Mouse (Mus musculus): ENCODE measurements at regions not wholly inside any gene's neighbourhood (a gene's known extent, or its start where the extent isn't known, plus 50 kb on each side); places are given as distances from the start of the nearest gene placed in this dataset.
"Not testable (repeated sequence)": the region's sequence is repeated elsewhere in the genome, so short reads cannot be mapped to it uniquely, and the experiment has no call there.

DNA sequence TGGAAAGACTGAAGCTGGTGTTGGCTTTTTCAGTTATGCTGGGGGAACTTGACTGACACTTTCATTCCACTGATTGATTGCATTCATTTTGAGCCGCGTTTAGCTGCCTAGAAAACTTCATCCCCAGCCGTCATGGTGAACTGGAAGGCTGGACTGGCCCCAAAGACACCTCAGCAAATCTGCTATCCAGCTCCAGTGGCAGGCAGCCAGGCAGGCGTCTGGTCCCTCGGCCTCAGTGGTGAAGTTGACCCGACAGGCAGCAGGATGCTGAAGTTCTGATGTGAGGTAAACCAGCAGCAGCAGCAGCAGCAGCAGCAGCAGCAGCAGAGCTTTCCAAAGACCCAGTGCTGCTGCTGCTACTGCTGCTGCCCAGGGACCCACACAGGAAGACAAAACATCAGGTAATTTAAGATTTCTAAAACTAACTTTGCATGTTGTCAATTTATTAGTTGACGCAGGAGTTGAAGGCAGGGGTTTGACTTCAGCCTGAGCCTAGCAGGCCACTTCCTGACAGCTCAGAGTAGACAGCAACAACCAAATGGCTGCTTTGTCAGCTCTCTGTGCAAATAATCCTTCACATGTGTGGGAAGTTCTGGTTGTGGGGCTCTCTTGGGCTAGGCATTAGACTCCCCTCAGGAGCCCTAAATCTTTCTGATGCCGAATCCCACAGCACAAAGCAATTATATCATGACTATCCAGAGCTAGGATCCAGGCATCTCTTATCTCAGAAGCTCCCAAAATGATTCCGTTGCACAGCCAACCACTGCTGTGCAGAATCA is 200.4 kb upstream of the Nhs start:
- no peak for DNase-seq (ENCODE audit: low spot score in 2 of 2)

DNA sequence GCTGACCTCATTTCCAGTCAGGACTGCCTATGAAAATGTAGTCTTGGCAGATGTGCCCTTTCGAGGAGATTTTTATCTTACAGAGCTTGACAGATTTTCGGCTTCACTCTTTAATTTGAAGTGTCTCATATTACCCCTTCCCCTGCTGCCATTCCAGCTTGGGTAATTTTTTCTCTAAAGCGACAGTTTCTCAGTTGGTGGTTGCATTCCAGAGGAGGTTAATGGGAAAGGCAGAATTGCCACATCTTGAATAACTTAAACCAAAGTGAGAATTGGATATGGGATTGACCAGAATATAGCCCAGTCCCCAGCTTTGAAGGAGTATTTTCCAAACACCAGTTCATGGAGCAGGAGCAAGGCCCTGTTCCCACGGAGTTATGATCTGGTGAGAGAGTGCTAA is 188.8 kb upstream of the Nhs start:
- no peak for DNase-seq (ENCODE audit: low spot score in 2 of 2)

DNA sequence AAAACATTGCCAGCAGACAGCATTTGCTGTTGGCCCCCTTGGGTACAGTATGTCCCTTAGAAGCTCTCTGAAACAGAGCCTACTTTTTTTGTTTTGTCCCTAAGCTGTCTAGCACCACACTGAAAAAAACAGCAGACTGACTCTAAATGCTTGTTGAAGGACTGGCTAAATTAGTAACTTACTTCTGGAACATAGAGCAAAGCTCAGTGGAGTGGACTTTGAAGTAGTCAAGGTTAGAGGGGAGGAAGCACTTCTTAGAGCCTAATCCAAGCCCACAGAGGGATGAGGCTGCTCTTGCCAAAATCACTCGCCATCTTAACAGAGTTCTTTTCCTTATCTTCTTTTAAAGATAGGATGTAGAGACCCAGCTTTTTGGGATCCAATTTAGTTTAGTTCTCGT is 188.4 kb upstream of the Nhs start:
- no peak for DNase-seq (ENCODE audit: low spot score in 2 of 2)

DNA sequence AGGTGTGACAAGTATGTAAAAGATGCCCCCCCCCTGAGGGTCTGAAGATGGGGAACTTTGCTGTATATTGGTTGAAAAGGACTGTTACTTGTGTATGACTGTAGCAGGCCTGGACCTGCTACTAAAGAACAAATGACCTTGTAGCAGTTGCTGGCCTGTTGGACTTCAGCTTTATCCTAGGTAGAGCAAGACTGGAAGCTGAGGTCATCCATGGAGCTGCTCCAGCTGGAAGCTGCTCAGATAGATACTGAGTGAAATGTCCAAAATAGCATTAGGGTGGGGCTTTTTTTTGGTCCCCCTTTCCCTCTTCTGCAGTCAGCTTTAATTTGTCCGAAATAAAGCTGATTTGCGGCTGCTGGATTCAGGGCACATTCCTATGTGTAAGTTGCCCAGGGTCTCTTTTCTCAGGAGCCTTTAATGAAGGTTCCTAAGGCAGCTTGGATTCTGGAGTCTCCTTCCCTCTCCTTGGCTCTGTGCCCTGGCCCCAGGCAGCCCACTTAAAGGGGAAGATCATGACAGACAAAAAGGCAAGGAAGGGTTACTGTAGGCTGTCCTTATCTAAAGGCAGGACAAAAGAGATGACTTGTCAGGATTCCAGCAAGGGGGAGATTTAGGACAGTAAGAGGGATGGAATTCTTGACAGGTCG is 186.1 kb upstream of the Nhs start:
- DNase-seq (ENCODE audit: low spot score in 2 of 2): no peak

DNA sequence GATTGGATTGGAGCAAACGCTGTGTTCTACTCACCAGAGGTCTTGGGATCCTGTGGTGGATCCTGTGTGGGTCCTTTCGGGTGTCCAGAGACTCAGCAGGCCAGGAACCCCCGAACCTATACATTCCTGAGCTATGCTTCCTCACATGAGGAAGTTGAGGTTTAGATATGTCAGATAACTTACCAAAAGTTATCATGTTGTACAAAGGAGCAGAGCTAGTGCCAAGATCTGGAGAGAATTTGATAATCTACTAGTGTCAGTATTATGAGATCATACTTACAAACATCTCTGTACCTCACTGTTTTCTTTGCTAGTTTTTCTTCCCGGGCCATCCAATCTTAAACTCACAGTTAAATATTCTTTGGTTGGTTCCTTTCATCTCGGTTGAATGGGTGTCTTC is 172.6 kb upstream of the Nhs start:
- DNase-seq (ENCODE audit: low spot score in 2 of 2): no peak

DNA sequence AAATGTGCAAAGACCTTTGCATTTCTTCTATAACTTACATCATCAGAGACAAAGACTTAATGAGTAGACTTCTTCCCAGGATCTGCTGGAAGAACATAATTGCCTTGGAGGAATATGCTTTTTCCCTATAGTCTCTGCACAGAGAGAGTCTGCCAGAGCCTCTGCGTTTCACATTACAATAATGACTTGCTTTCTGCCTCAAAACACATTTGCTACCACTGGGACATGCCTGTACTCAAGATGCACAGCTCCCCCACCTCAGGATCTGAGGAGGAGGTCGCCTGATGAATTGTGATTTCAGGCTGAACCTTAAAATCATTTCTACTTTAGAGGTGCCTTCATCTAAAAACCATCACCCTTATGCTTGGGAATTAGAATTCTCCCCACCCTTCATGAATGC is 148.1 kb upstream of the Nhs start:
- no peak for DNase-seq (ENCODE audit: low spot score in 2 of 2)

DNA sequence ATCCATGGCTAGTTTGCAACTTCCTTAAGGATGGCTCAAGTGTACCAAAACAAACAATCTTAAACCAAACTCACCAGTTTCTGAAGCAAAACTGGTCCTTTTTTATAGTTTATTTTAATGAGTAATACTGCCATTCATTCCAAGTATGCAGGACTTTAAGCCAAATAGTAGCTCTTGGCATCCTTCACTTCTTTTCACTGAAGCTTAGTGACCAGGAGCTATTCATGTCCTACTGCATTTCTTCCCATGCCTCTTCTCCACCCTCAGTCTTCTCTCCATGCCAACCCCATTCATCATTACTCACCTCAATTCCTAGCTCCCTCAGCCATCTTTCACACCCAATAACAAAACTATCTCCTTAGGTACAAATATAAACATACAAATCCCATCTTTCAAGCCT is 144.6 kb upstream of the Nhs start:
- no peak for DNase-seq (ENCODE audit: low spot score in 2 of 2)

DNA sequence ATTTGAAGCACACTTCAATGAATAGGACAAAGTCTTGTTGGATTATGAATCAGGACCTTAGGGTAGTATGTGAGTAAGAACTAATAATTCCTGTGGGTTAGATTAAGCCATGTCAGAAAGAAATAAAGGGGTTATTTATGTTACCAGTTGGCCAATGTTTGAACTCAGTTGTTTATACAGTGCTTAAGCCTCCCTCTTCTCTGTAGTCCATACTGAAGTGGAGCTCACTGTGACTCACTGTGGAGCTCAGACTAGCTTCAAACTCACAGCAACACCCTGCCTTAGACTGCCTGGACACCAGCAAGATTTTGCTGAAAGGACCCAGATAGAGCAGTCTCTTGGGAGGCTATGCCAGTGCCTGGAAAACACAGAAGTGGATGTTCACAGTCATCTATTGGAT is 143.3 kb upstream of the Nhs start:
- DNase-seq (ENCODE audit: low spot score in 2 of 2): no peak

DNA sequence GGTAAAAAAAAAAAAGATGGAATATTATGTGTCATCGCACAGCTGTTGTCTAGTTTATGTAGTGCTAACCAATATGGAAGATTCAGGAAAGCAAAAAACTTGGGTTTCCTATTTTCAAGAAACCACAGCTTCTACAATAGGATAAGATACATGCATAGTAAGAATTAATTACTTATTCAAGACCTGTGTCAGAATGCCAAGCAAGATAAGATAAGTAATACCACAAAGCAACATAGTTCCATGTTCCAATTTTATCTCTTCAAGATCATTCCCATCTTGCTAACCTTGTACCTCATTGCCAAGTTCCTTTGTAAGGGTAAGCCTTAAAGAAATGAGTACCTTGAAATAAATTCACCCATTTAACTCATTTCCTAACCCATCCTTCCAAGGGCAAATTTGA is 131.7 kb upstream of the Nhs start:
- DNase-seq (ENCODE audit: low spot score in 2 of 2): no peak

DNA sequence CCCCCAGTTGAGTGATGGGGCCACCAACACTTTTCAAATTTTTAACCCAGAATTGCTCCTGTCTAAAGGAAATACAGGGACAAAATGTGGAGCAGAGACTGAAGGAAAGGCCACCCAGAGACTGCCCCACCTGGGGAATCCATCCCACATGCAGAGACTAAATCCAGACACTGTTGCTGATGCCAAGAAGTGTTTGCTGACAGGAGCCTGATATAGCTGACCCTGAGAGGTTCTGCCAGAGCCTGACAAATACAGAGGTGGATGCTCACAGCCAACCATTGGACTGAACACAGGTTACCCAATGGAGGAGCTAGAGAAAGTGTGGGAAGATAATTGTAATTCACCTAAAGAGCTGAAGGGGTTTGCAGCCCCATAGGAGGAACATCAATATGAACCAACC is 126.6 kb upstream of the Nhs start:
- not testable (repeated sequence) for DNase-seq (ENCODE audit: low spot score in 2 of 2)

DNA sequence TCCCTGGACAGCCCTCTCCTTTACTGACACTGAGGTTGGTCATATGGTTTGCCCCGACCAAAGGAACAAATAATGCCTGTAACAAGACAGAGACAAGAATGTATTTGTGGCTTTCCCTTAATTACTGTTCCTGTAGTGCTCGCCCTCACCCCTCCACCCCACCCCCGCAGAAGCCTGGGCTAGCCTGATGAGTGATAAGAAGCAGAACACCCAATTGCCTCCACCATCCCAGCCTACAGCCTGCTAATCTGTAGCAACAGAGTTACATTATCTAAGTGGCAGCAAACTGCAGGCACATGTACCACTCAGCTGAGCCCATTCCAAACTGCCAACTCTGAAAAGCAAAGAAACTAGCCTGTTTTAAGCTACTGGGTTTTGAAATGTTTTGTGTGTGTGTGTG is 124.7 kb upstream of the Nhs start:
- DNase-seq (ENCODE audit: low spot score in 2 of 2): no peak

DNA sequence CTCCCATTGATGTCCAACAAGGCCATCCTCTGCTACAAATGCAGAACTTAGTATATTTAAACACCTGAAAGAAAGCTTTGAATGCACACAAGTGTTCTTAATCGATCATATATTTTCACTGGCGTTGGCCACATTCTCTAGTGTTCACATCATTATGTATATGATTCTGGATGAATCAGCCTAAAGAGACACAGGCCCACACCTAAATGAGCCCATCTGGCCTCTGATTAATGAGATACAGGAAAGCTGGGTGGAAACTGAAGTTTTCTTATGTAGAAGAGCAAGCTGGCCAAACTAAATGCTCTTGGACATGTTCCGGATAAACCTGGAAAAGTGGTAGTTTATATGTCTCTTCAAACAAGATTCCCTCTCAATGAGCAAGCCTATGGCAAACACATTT is 123.2 kb upstream of the Nhs start:
- DNase-seq (ENCODE audit: low spot score in 2 of 2): no peak

DNA sequence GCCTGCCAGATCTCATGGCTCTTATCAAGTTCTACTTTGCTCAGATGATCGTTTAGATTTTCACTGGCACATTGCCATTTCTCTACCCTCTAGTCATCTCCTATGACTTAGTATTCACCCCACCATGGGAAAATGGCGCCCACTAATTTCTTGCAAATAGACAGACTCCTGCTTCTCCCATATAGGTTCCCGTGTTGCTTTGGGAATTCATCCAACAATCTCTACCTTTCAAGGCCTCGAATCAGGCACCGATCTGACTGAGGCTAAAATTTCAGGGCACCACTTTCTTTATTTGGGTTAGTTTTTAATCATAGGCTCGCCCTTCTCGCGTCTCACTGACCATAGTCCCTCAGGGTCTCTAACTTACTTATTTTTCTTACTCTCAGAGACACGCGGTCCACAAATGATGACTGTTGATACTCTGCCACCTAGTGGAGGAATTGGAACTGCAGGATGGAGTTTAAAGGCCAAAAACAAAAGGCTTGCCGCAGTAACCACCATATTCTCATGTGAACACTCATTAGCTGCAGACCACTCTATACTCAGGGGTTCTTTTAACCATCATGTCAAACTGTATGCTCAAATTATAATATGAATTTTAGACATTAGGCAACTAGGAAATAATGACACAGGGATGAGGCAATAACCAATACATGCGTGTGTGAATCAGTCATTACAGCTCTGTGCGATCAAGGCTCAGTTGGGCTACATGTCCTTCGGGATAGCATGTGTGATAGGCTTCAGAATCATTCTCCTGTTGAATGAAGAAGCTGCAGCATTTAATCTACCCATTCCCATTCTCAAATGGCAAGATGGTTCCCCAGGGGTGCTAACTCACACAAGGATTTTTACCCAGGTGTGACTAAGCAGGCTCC is 119.5 kb upstream of the Nhs start:
- DNase-seq (ENCODE audit: low spot score in 2 of 2): peak in 1 of 2 experiments; percentile 23

DNA sequence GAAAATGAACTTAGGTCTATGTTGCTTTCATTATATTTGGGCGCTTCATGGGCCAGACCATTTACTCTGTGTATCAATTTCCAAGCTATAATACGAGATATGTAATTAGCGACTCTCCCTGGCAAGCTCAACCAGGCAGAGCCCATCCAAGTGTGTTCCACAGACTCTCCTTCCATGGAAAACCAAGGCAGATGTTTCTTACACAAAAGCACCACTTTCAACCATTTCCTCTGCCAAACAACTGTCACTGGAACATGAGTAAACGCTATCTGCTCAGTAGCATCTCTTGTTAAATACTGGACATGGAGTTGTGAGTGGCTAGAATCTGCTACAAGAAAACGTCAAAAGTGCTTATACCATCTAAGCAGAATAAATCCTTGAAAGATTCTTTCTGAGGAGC is 115.1 kb upstream of the Nhs start:
- DNase-seq (ENCODE audit: low spot score in 2 of 2): no peak

DNA sequence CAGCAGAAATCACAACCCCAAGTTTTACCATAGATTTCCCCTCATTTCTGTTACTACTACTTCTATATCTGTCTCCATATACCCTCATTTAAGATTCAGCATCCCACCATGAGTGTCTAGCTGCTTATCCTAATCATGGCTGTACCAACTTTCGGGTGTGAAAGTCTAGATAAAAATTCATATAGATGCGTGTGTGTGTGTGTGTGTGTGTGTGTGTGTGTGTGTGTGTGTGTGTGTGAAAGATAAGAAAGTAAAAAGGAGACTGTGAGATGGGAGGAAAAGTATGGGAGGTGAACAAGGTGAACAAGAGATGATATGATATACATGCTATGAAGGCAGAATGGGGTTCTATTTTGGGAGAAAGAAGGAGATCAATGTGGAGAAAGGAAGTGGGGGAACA is 111.7 kb upstream of the Nhs start:
- DNase-seq (ENCODE audit: low spot score in 2 of 2): no peak

DNA sequence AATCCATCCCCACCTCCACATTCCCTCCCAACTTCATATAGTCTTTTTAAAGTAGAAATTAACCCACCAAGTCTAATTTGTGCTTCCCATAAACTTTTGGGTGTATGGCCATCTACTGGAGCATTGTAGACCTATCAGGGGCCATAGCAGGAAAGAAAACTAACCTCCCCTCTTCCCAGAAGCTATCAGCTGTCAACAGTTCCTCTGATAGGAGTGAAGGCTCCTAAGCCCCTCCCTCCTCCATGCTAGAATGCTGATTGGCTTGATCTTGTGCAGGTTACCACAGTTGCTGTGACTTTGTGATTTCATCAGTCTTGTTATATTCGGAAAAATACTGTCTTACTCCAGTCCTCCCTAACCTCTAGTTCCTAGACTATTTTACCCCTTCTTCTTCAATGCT is 109.4 kb upstream of the Nhs start:
- no peak for DNase-seq (ENCODE audit: low spot score in 2 of 2)

DNA sequence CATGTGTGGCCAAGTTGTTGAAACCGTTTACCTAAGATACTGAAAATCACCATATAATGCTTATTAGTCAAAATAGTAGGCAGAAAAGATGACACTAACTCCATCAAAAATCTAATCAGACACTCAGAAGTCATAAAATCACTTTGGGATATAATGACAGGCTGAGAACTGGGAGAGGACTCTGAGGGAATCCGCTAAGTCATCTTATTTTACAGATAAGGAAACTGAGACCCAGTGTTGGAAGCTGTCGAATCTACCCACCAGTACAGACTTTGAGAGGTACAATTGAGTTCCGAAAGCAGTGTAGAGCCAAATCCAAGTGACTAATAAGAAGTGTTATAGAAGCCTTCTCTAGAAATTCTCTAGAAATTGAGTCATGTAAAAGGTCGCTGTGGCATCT is 108.6 kb upstream of the Nhs start:
- DNase-seq (ENCODE audit: low spot score in 2 of 2): no peak

DNA sequence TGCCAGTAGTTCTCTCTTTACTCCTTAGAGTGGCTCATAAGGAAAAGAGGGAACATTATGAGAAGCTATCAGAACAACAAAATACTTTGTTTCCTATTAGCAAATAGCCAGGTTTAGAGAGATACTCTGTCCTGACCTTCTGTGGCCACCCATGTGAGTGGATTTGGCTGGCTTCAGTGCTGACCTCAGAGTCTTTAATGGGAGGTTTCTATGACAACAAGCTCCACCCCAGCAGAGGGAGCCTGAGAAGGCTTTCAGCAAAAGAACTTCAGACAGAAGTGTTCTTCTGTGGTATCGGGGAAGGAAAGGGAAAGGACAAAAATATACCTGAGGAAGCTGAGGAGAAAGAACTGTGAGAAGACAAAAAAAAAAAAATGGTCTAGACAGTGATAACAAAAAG is 108.1 kb upstream of the Nhs start:
- no peak for DNase-seq (ENCODE audit: low spot score in 2 of 2)

DNA sequence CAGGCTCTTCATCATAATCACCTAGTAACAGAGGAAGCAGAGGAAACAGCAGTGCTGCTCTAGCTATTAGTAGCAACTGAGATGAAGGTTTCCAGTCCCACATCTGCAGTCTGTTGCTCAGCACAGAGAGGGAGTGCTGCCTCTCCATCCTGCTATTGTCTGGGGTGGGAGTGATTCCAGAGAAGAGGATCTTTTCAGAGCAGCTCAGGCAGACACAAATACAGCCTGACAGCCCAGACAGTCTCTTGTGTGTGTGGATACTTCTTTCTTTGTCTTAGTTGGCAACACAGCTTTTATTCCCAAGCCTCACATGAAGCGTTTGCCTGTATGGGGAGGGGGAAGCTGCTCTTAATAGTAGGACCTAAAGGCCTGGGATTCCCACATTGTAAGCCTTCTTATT is 107.2 kb upstream of the Nhs start:
- DNase-seq (ENCODE audit: low spot score in 2 of 2): no peak

DNA sequence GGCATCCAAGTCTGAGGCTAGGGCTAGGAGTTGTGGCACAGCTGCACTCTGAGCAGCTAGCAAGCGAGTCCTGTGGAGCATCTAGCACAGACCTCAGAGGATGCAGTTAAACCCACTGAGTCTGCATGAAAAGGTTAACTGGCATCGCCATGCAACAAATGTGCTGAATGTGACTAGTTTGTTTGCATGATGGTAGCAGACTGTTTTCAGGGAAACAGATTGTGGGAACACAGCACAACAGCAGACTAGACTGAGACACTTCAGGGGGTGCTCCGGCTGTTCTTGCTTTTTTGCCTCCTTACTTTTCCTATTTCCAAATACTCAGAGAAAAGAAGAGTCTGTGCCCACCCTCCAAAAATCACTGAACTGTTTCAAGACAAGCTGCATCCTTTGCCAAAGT is 97.9 kb upstream of the Nhs start:
- no peak for DNase-seq (ENCODE audit: low spot score in 2 of 2)

DNA sequence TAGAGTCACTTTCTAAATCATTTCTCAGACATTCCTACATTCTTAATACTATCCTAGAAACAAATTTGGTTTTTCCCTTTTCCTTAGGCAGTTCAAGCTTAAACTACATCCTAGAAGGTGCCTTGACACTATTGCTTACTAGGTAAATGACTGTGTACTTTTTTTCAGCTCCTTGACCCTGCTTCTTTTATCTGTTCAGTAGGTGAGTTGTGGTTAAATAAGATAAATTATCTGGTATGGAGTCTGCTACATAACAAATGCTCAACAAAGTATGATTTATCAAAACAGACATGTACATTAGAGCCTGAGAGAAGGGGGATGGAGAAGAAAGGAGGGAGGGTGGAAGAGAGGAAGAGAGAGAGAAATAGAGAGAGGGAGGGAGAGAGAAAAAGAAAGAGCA is 96.3 kb upstream of the Nhs start:
- DNase-seq (ENCODE audit: low spot score in 2 of 2): no peak

DNA sequence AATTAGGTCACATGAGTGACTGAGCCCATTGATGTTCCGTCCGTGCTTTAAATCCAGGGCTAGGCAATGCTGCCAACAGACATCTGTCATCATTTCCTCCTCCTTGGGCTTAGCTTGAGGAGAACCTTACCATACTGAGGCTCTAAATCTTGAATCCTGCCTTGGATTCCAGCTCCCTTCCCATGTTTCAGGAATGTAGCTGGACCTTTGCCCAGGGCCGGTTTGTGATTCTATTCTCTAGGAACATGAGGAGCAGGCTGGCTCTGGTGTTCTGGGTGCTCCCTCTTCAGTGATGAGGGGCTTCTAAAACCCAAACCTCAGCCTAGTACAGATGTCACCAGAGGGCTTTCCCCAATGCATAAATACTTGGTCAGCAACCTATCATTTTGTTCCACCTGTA is 81.8 kb upstream of the Nhs start:
- DNase-seq (ENCODE audit: low spot score in 2 of 2): no peak

DNA sequence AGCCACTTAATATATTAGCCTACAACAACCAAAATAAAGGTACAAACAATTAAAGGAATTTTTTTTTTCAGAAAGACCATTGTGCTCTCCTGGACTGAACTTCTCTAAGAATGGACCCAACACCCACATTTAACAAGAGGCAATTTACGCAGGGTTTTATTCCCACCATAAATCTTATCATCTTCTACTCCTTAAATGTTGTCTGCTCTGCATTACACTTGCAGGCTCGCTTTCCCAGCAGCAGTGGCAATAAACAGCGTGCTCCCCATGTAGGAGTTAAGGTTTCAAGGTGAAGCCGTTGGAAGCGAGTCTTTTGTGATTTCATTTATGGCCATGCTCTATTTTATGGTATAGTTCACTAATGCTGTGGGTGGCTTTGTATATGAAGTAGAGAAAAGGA is 76.0 kb upstream of the Nhs start:
- no peak for DNase-seq (ENCODE audit: low spot score in 2 of 2)
